Mouse (Mus musculus) forebrain, embryonic 10.5 days (tissue): Measurements from ENCODE around the gene Lbr. TPM values are rescaled to one million over a fixed set of nuclear protein-coding genes. Genes with fewer than 3 reads are reported as not detected.

Source experiments
- DNase-seq: peaks from one replicate; pipeline ENCODE4 v3.0.0-alpha.2; 2017; ENCODE audit warnings: low spot score; ENCODE audit errors: extremely low spot score
- H3K27ac ChIP-seq: fragments of 300-500 bp; sonication (generic); 2 replicates; pipeline ENCODE4 v1.5.1; 2016; ENCODE audit warnings: mild to moderate bottlenecking
- H3K27me3 ChIP-seq: fragments of 300-500 bp; sonication (generic); 2 replicates; pipeline ENCODE4 v1.6.1; 2016; ENCODE audit warnings: mild to moderate bottlenecking; ENCODE audit not compliant: poor library complexity, severe bottlenecking
- H3K36me3 ChIP-seq: fragments of 300-500 bp; sonication (generic); replicated peaks from 2 replicates; pipeline ENCODE4 v1.6.1; 2016; ENCODE audit warnings: mild to moderate bottlenecking, moderate library complexity
- H3K4me1 ChIP-seq: fragments of 300-500 bp; sonication (generic); 2 replicates; pipeline ENCODE4 v1.6.1; 2016
- H3K4me3 ChIP-seq: fragments of 300-500 bp; sonication (generic); 2 replicates; pipeline ENCODE4 v1.5.1; 2016; ENCODE audit warnings: mild to moderate bottlenecking, moderate library complexity
- H3K9me3 ChIP-seq: fragments of 300-500 bp; sonication (generic); 2 replicates; pipeline ENCODE4 v1.6.1; 2016; ENCODE audit warnings: mild to moderate bottlenecking, moderate library complexity
- WGBS: fragments of 180-500 bp; shearing (Covaris S2); methylation state at CpG from one replicate; pipeline ENCODE4 v1.1.7; 2016; 5-methylcytosine and 5-hydroxymethylcytosine counted together
- polyA plus RNA-seq: library from polyadenylated mRNA; unstranded; fragments of >200 nt; fragmentation: Nextera tagmentation; extraction: Ambion mirVana; gene quantifications from 2 replicates; pipeline ENCODE4 v1.2.1, GENCODE M21; 2016

Lbr gene
- polyA plus RNA-seq, 1 experiment from 2014 or later = 212 TPM

DNA sequence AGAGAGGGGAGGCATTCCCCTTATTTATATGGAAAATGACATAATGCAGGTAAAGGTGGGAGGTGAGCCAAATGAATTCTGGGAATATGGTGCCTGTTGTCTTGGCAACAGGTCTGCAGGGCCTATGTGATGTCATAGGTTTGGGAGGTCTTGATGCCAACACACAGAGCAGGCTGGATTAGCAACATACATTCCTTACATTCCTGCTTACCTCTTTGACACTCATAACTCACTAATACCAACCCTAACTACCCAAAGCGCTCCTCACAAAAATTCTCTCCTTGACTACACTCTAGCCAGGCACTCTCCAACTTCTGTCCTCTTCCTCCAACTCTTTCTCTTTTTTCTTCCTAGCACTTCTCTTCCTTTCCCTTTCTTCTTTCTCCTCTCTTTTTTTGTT lies 5.4 kb upstream of the Lbr start:
- Histone ChIP-seq H3K27ac (no peak overlapping the region), H3K27me3 (peaks cover 14% of the 10 kb centered on the region; the same call in 1 of the 2 replicates), H3K4me3 (no peak overlapping the region), H3K36me3 (no peaks in the 10 kb centered on the region), H3K4me1 (peaks cover 18% of the 10 kb centered on the region), H3K9me3 (no peaks in the 10 kb centered on the region)
- no peak for DNase-seq
- WGBS = 93% methylated on average over 1 of the region's 1 CpGs

DNA sequence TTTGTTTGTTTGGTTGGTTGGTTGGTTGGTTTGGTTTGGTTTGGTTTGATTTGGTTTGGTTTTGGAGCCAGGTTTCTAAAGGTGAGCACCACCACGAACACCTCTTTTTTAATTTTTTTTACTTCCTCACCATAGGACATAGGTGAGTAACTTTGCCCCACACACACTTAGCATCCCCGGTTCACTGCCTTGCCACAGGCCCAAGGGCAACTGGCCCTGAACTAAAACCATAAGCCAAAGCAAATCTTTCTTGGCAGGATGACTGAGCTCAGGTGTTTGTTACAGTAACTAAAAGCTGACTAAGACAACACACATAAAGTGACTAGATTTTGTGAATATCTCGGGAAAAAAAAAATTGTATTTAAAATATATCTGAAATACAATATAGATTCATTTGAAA lies 4.5 kb upstream of the Lbr start:
- H3K4me1 ChIP-seq = peaks cover 18% of the 10 kb centered on the region
- H3K9me3 ChIP-seq = no peaks in the 10 kb centered on the region
- H3K36me3 ChIP-seq = no peaks in the 10 kb centered on the region
- 92% methylated on average over 3 of the region's 3 CpGs for WGBS
- no peak overlapping the region for H3K4me3 ChIP-seq
- H3K27ac ChIP-seq = no peak overlapping the region
- no peak for DNase-seq
- H3K27me3 ChIP-seq = peaks cover 6% of the 10 kb centered on the region; the same call in 1 of the 2 replicates

DNA sequence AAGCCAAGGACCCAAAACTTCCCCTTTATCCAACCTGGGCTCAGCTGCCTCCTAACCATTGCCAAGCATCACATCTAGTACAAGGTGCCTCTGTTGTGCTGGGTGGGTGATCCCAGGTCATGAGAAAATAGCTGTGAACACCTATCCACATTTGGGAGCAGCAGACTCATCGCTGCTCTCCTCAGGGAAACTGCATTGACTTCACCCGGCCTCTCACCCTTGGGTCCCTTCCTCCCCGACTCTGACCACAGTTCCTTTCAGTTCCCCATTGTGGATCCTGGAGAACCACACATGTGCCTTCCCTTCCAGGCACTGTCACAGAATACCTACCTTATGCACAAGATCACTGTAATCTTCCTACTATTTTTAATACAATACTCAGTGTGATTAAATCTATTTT lies 2.9 kb upstream of the Lbr start:
- H3K36me3 ChIP-seq = no peaks in the 10 kb centered on the region
- H3K27ac ChIP-seq = no peak overlapping the region
- 89% methylated on average over 3 of the region's 3 CpGs for WGBS
- H3K4me3 ChIP-seq = no peak overlapping the region
- H3K4me1 ChIP-seq = peaks cover 27% of the 10 kb centered on the region
- no peaks in the 10 kb centered on the region for H3K27me3 ChIP-seq
- no peak for DNase-seq
- no peaks in the 10 kb centered on the region for H3K9me3 ChIP-seq

DNA sequence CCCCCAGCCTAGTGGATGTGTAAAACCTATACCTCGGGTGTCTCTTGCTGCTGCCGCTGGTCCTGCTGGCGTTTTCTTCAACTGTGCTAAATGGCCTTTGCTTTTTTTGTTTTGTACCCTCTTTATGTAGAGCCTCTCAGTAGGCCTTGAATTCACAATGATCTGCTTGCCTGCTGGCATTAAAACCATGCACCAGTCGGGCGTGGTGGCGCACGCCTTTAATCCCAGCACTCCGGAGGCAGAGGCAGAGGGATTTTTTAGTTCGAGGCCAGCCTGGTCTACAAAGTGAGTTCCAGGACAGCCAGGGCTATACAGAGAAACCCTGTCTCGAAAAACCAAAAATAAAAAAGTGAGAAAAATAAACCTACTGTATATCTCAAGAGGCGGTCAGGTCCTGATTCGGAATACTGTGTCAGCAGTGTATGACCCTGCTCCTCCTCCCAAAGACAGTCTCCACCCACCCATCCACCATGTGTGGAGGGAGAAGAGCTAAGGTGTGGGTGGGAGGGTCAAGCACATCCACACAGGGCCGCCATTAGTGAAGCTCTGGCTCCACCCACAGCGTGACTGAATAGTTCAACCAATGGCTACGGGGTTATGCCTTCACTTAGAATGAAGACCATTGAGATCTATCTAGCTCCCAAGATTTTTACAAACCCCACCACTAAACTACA lies 2.2 kb upstream of the Lbr start:
- peaks cover 35% of the 10 kb centered on the region for H3K4me1 ChIP-seq
- H3K4me3 ChIP-seq = no peak overlapping the region
- no peak for DNase-seq
- H3K27ac ChIP-seq = no peak overlapping the region
- no peaks in the 10 kb centered on the region for H3K9me3 ChIP-seq
- no peaks in the 10 kb centered on the region for H3K36me3 ChIP-seq
- 68% methylated on average over 15 of the region's 15 CpGs for whole genome bisulfite sequencing
- no peaks in the 10 kb centered on the region for H3K27me3 ChIP-seq

DNA sequence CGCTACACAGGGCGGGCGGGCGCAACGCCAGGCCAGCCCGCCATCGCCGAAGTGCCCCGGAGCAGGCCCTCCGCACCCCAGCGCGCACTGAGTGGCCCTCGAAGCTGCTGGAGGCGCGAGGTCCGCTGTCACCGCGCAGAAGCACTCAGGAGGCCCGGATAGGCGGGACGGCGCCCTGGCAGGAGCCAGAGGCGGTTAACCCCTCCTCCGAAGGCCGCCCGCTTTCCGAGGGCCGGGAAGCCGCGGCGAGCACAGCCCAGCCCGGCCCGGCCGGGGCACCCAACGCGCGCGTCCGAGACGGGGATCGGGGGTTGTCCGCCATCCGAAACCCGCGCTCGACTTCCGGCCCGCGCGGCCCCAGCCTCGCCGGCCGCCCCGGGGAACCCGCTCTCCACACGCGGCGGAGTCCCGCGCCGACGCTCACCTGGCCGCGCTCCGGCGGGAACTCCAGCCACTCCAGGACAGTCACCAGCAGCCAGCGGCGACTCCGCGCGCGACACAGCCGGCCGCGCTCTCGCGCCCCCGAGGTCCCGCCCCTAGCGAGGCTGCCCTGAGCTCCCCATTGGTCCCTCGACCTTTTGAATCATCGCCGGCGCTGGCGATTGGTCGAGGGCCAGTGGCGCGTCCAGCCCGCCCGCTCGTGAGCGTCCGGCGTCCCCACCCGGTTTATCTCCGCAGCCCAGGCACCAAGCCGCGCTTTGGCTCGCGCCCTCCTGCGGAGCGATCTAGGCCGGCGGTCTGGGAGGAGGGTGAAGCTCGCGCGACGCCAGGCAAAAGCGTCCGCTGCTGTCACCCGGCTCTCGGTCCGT lies 778 bp downstream of the Lbr start:
- under 1% methylated on average over 110 of the region's 113 CpGs for WGBS

GRCm38 (mm10) chr1:181841396-181841795 lies 1.4 kb downstream of the Lbr start:
- peak overlapping the region; percentile 98 for H3K4me3 ChIP-seq
- H3K36me3 ChIP-seq = peaks cover 28% of the 10 kb centered on the region
- peak overlapping the region; percentile 99 for H3K27ac ChIP-seq
- H3K4me1 ChIP-seq = peaks cover 59% of the 10 kb centered on the region
- under 1% methylated on average over 16 of the region's 16 CpGs for WGBS
- no peaks in the 10 kb centered on the region for H3K27me3 ChIP-seq
- no peak for DNase-seq
- no peaks in the 10 kb centered on the region for H3K9me3 ChIP-seq

More for the DNA sequence above, 778 bp downstream of the Lbr start:
- peaks cover 21% of the 10 kb centered on the region for H3K36me3 ChIP-seq
- H3K27ac ChIP-seq = peak overlapping the region; percentile 99
- H3K9me3 ChIP-seq = no peaks in the 10 kb centered on the region
- peaks cover 59% of the 10 kb centered on the region for H3K4me1 ChIP-seq
- H3K4me3 ChIP-seq = peak overlapping the region; percentile 98
- DNase-seq = peak; percentile 94
- no peaks in the 10 kb centered on the region for H3K27me3 ChIP-seq

GRCm38 (mm10) chr1:181839746-181840366 lies 3.0 kb downstream of the Lbr start:
- Histone ChIP-seq H3K9me3 (no peaks in the 10 kb centered on the region; the same call in 1 of the 2 replicates), H3K27me3 (no peaks in the 10 kb centered on the region), H3K27ac (peak overlapping the region; percentile 62), H3K36me3 (peaks cover 43% of the 10 kb centered on the region), H3K4me1 (peaks cover 59% of the 10 kb centered on the region), H3K4me3 (peak overlapping the region; percentile 98)
- WGBS = 14% methylated on average over 6 of the region's 6 CpGs
- DNase-seq = no peak

- WGBS = 86% methylated on average over 5 of the region's 5 CpGs
- peaks cover 47% of the 10 kb centered on the region for H3K4me1 ChIP-seq
- H3K27ac ChIP-seq = no peak overlapping the region
- no peak overlapping the region for H3K4me3 ChIP-seq
- peaks cover 59% of the 10 kb centered on the region for H3K36me3 ChIP-seq
- H3K27me3 ChIP-seq = no peaks in the 10 kb centered on the region
- H3K9me3 ChIP-seq = no peaks in the 10 kb centered on the region; the same call in 1 of the 2 replicates
- no peak for DNase-seq
Measured at GRCm38 (mm10) chr1:181838111-181838510, 4.7 kb downstream of the Lbr start.

- DNase-seq = no peak
- Histone ChIP-seq H3K36me3 (peaks cover 99% of the 10 kb centered on the region), H3K4me1 (peaks cover 6% of the 10 kb centered on the region), H3K9me3 (no peaks in the 10 kb centered on the region; the same call in 1 of the 2 replicates), H3K4me3 (no peak overlapping the region), H3K27ac (no peak overlapping the region), H3K27me3 (no peaks in the 10 kb centered on the region)
- 91% methylated on average over 6 of the region's 6 CpGs for WGBS
Measured at GRCm38 (mm10) chr1:181833143-181833542, 9.7 kb downstream of the Lbr start.

GRCm38 (mm10) chr1:181832720-181833119 lies 10.1 kb downstream of the Lbr start:
- Histone ChIP-seq H3K36me3 (peaks cover 99% of the 10 kb centered on the region), H3K27me3 (no peaks in the 10 kb centered on the region)

DNA sequence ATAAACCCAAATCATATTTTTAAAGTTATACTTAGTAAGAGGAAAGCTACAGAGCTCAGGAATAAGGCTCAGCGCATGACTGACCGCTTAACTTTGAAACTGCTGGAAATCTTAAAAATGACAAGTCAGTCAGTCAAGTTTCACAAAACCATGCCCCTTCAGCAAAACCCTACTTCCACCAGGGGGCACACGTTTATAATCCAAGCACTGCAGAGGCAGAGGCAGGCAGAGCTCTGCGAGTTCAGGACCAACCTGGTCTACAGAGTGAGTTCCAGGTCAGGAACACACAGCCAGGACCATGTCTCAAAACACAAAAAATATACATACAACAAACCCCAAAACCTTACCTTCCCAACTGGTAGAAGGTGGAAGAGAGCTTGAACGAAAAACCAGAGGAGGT lies 14.5 kb downstream of the Lbr start:
- Histone ChIP-seq H3K4me1 (no peaks in the 10 kb centered on the region), H3K36me3 (peaks cover 99% of the 10 kb centered on the region), H3K4me3 (no peak overlapping the region), H3K27me3 (no peaks in the 10 kb centered on the region), H3K9me3 (no peaks in the 10 kb centered on the region), H3K27ac (no peak overlapping the region)
- 93% methylated on average over 5 of the region's 5 CpGs for WGBS
- DNase-seq = no peak

More at GRCm38 (mm10) chr1:181832720-181833119, 10.1 kb downstream of the Lbr start:
- 98% methylated on average over 5 of the region's 5 CpGs for WGBS
- Histone ChIP-seq H3K9me3 (no peaks in the 10 kb centered on the region; the same call in 1 of the 2 replicates), H3K4me1 (peaks cover 2% of the 10 kb centered on the region; the same call in 1 of the 2 replicates), H3K27ac (no peak overlapping the region), H3K4me3 (no peak overlapping the region)
- DNase-seq = no peak

DNA sequence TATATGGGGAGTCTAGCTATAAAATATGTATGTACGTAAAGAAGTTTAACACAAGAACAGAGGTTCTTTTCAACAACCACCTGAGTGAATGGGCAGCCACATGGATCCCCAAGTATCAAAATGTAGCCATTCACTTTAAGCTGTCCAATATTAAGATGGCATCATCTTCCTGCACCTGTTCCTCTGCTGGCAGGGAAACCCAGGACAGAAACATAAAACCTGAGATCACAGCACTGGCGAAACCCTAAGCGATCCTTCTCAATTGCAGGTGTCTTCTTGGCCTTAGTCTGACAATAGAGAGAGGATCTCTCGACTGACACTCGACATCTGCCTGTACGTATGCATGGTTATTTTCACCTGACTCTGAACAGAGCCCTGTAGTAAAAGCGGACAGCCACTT lies 16.1 kb downstream of the Lbr start:
- Histone ChIP-seq H3K9me3 (no peaks in the 10 kb centered on the region), H3K4me1 (no peaks in the 10 kb centered on the region), H3K27me3 (no peaks in the 10 kb centered on the region), H3K4me3 (no peak overlapping the region), H3K36me3 (peaks cover 99% of the 10 kb centered on the region), H3K27ac (no peak overlapping the region)
- WGBS = 94% methylated on average over 7 of the region's 7 CpGs
- no peak for DNase-seq
